Mouse (Mus musculus) C2C12 (cell line): ENCODE measurements at regions not wholly inside any gene's neighbourhood (a gene's known extent, or its start where the extent isn't known, plus 50 kb on each side); places are given as distances from the start of the nearest gene placed in this dataset.

Experiments
- CTCF ChIP-seq: IDR thresholded peaks from one replicate; pipeline ENCODE4 v1.5.1; 2011; ENCODE audit not compliant: control insufficient read depth, insufficient read depth, insufficient read length
- FOSL1 ChIP-seq: IDR thresholded peaks from one replicate; pipeline ENCODE4 v1.8.0; 2011; ENCODE audit warnings: mild to moderate bottlenecking, low read length; ENCODE audit not compliant: poor library complexity, insufficient read depth, severe bottlenecking
- MAX ChIP-seq: IDR thresholded peaks from one replicate; pipeline ENCODE4 v1.6.1; 2011; ENCODE audit warnings: mild to moderate bottlenecking, control low read depth
- MYOG ChIP-seq: IDR thresholded peaks from one replicate; pipeline ENCODE4 v1.6.1; 2011; ENCODE audit not compliant: control insufficient read depth, insufficient read length; ENCODE audit errors: extremely low read depth
- USF1 ChIP-seq: IDR thresholded peaks from one replicate; pipeline ENCODE4 v1.6.1; 2011; ENCODE audit warnings: low read depth, mild to moderate bottlenecking, control low read depth, moderate library complexity

- TF ChIP-seq USF1 (no peak), CTCF (no peak), MAX (no peak), MYOG (no peak), FOSL1 (no peak)
These were observed 202.6 kb downstream of the Slc30a10 start for GRCm38 (mm10) chr1:185657286-185657685.
